Mouse (Mus musculus) CH12.LX (cell line): ENCODE data around the gene Wars.

Source experiments
- CTCF ChIP-seq, 2 experiments: IDR thresholded peaks in 1 of 2; conservative IDR thresholded peaks in 1 of 2; 2 replicates each; pipeline ENCODE4 v1.5.1; 2011 to 2012; ENCODE audit warnings: low read depth in 2 of 2, low read length in 2 of 2, improper control_type of control experiment in 1 of 2, inconsistent platforms in 1 of 2, mild to moderate bottlenecking in 1 of 2, moderate library complexity in 1 of 2
- EP300 ChIP-seq: IDR thresholded peaks from 2 replicates; pipeline ENCODE4 v1.6.1; 2011; ENCODE audit warnings: low read length, improper control_type of control experiment
- ETS1 ChIP-seq: conservative IDR thresholded peaks from 2 replicates; pipeline ENCODE4 v1.6.1; 2012; ENCODE audit warnings: low read depth, mild to moderate bottlenecking, inconsistent platforms, low read length, improper control_type of control experiment, moderate library complexity
- HCFC1 ChIP-seq: IDR thresholded peaks from 2 replicates; pipeline ENCODE4 v1.6.1; 2012; ENCODE audit warnings: low read depth, mild to moderate bottlenecking, inconsistent platforms, low read length, improper control_type of control experiment
- JUND ChIP-seq: conservative IDR thresholded peaks from 2 replicates; pipeline ENCODE4 v1.6.1; 2011; ENCODE audit warnings: low read depth, low read length, improper control_type of control experiment
- MAX ChIP-seq: IDR thresholded peaks from 2 replicates; pipeline ENCODE4 v1.6.1; 2011; ENCODE audit warnings: low read length, improper control_type of control experiment
- MAZ ChIP-seq: IDR thresholded peaks from 2 replicates; pipeline ENCODE4 v1.6.1; 2012; ENCODE audit warnings: low read depth, mild to moderate bottlenecking, inconsistent platforms, low read length, improper control_type of control experiment, moderate library complexity
- PAX5 ChIP-seq: IDR thresholded peaks from 2 replicates; pipeline ENCODE4 v1.6.1; 2012; ENCODE audit warnings: low read length, inconsistent platforms, mixed read lengths
- POLR2A ChIP-seq: IDR thresholded peaks from 2 replicates; pipeline ENCODE4 v1.6.1; 2011; ENCODE audit warnings: low read depth, mild to moderate bottlenecking, improper control_type of control experiment, low read length
- SMC3 ChIP-seq: IDR thresholded peaks from 2 replicates; pipeline ENCODE4 v1.6.1; 2011; ENCODE audit warnings: low read depth, low read length, improper control_type of control experiment
- ZMIZ1 ChIP-seq: IDR thresholded peaks from 2 replicates; pipeline ENCODE4 v1.6.1; 2012; ENCODE audit warnings: low read depth, mild to moderate bottlenecking, inconsistent platforms, low read length, improper control_type of control experiment

- TF ChIP-seq EP300: no peak
- no peak for TF ChIP-seq ETS1
- TF ChIP-seq SMC3: no peak
- TF ChIP-seq PAX5: no peak
- no peak for TF ChIP-seq JUND
- no peak for TF ChIP-seq MAZ
- TF ChIP-seq POLR2A: no peak
- no peak for TF ChIP-seq CTCF (conservative IDR thresholded peaks at IDR 0.05 in 1 of 2, IDR thresholded peaks at IDR 0.05 in 1 of 2; ENCODE audit: low read depth in 2 of 2, low read length in 2 of 2)
- TF ChIP-seq MAX: no peak
- no peak for TF ChIP-seq HCFC1
- no peak for TF ChIP-seq ZMIZ1
Observed at GRCm38 (mm10) chr12:108826958-108827535, 66.9 kb downstream of the Wars start.
